Mouse (Mus musculus) bone marrow macrophage, adult 2 months (primary cell): ENCODE results near the gene Fbxl13.

Experiments used
- CTCF ChIP-seq: IDR thresholded peaks from 2 replicates; pipeline ENCODE4 v1.5.1; 2012; ENCODE audit warnings: low read depth, mild to moderate bottlenecking, low read length, moderate library complexity
- POLR2A ChIP-seq: IDR thresholded peaks from 2 replicates; pipeline ENCODE4 v1.6.1; 2012; ENCODE audit warnings: mild to moderate bottlenecking, low read depth, low read length, borderline replicate concordance

DNA sequence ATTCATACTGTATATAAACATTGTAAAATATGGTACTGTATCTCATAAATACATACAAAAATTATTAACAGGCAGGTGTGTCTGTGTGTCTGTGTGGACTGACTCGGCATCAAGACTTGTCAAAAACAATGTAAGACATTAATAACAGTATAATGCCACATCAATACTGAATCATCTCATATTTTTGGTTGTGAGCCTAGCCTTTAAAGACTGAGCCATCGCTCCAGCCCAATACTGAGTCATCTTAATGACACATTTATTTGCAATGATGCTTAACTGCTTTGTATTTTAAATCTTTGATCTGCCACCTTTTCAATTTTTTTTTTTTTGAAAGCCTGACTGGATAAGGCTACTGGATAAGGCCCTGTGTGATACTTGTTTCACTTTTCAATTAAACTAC is 146.9 kb downstream of the Fbxl13 start:
- TF ChIP-seq CTCF (no peak), POLR2A (no peak)
